Mouse (Mus musculus) spleen, adult 12 weeks (tissue): ENCODE data around the gene Dll4.

Experiments used
- DNase-seq: peaks from one replicate; pipeline ENCODE4 v3.0.0; 2022; ENCODE audit warnings: low spot score

Dll4 gene

GRCm38 (mm10) chr2:119334964-119335525 is 9.5 kb downstream of the Dll4 start:
- no peak for DNase-seq

- DNase-seq = no peak
Measured at GRCm38 (mm10) chr2:119335535-119335934, 10.0 kb downstream of the Dll4 start.

- DNase-seq = no peak
Measured at GRCm38 (mm10) chr2:119336002-119336401, 10.4 kb downstream of the Dll4 start.

- no peak for DNase-seq
Measured at GRCm38 (mm10) chr2:119336470-119336869, 10.9 kb downstream of the Dll4 start.

- DNase-seq = peak; percentile 72
Measured at GRCm38 (mm10) chr2:119337425-119338265, 12.1 kb downstream of the Dll4 start.

- DNase-seq = no peak
Measured at GRCm38 (mm10) chr2:119344537-119345138, 19.1 kb downstream of the Dll4 start.

GRCm38 (mm10) chr2:119350555-119351486 is 25.2 kb downstream of the Dll4 start, which contains the start of gene Chac1:
Chac1 (plus strand) TSS chr2:119351229.
- peak; percentile 51 for DNase-seq

- DNase-seq = no peak
Measured at GRCm38 (mm10) chr2:119353707-119354106, 28.1 kb downstream of the Dll4 start.

GRCm38 (mm10) chr2:119355089-119355488 is 29.5 kb downstream of the Dll4 start:
- no peak for DNase-seq

- DNase-seq = no peak
Measured at GRCm38 (mm10) chr2:119355651-119356050, 30.1 kb downstream of the Dll4 start.

- DNase-seq = no peak
Measured at GRCm38 (mm10) chr2:119356310-119356709, 30.7 kb downstream of the Dll4 start.

- no peak for DNase-seq
Measured at GRCm38 (mm10) chr2:119356805-119357204, 31.2 kb downstream of the Dll4 start.

GRCm38 (mm10) chr2:119358249-119358648 is 32.7 kb downstream of the Dll4 start:
- DNase-seq = no peak

- no peak for DNase-seq
Measured at GRCm38 (mm10) chr2:119359721-119360291, 34.2 kb downstream of the Dll4 start.

GRCm38 (mm10) chr2:119364969-119365368 is 39.4 kb downstream of the Dll4 start:
- DNase-seq = no peak

GRCm38 (mm10) chr2:119367346-119367745 is 41.8 kb downstream of the Dll4 start:
- DNase-seq = no peak

GRCm38 (mm10) chr2:119370116-119370515 is 44.5 kb downstream of the Dll4 start:
- DNase-seq = no peak

- no peak for DNase-seq
Measured at GRCm38 (mm10) chr2:119377286-119377685, 51.7 kb downstream of the Dll4 start.

- no peak for DNase-seq
Measured at GRCm38 (mm10) chr2:119377826-119378225, 52.2 kb downstream of the Dll4 start.

GRCm38 (mm10) chr2:119379455-119379854 is 53.9 kb downstream of the Dll4 start:
- no peak for DNase-seq
